Mouse (Mus musculus): ENCODE measurements around the gene Odam.

The Odam gene

GRCm38 (mm10) chr5:87884729-87885128 is at the start of gene Odam:
Gene Odam (plus strand): TSS chr5:87885029.
- DNase-seq (ENCODE audit: low read depth), result no peak

DNA sequence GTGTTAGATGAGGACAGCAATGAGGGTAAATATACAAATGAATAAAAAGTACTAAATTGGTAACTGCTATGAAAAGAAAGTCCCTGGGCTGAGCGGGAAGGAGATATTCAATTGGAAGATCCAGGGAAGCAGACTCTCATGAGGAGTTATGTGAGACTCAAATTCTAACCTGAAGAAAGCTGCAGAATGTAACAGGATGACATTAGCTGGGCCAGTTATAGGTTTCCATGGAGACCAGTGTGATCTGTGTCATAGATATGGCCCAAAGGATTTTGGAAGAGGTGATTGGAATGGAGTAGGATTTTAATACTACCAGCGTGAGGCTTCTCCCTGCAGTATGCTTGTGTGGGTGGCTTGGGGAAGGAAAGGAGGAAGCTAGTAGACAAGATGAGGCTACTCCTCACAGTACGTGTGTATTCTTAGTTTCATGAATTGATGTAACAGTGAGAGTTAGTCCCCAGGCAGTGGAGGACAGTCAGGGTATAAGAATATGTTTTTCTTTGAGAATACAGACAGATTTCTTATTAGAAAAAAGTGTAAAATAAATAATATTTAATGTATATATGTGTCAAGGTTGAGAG is 29.6 kb upstream of the Odam start:
- no peak for DNase-seq (ENCODE audit: low read depth)

GRCm38 (mm10) chr5:87870084-87870483 is 14.7 kb upstream of the Odam start:
- no peak for DNase-seq (ENCODE audit: low read depth)

DNA sequence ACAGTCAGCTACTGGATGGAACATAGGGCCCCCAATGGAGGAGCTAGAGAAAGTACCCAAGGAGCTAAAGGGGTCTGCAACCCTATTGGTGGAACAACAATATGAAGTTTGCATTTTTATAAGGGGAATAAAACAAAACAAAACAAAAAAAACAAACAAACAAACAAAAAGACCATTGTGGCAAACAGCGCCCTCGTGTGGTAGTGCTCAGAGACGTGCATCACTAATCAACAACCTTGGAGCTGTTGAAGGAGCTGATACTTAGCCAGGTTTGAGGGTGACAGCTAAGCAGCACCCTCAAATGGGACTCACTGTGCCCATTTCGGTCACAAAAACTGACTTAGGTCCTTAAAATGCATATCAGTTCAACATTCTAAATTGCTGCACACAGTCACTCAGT is 13.4 kb upstream of the Odam start:
- DNase-seq (ENCODE audit: low read depth), result no peak

DNA sequence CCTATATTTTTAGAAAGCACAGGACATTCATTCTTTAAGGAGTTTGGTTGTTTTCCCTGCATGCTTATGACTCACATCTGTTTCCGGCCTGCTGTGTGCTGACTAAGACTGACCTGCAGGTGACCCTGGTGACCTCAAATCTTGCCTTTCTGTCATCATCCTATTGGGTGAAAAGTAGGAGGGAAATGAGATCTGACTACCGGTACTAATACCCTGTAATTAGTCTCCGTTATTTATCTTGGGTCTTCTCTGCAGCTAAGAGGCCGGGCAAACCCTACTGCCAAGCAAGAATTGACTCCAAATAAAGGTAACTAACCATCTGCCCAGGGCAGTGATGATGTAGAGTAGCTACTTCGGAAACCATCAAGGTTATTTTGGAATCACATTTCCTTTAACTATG is 40.5 kb downstream of the Odam start, which contains the start of gene Csn3:
TSS of gene Csn3 (plus strand) at position 208 of the 400 bp plus-strand sequence.
- DNase-seq (ENCODE audit: low read depth), result no peak

GRCm38 (mm10) chr5:87931603-87932002 is 46.8 kb downstream of the Odam start:
- DNase-seq (ENCODE audit: low read depth), result no peak

DNA sequence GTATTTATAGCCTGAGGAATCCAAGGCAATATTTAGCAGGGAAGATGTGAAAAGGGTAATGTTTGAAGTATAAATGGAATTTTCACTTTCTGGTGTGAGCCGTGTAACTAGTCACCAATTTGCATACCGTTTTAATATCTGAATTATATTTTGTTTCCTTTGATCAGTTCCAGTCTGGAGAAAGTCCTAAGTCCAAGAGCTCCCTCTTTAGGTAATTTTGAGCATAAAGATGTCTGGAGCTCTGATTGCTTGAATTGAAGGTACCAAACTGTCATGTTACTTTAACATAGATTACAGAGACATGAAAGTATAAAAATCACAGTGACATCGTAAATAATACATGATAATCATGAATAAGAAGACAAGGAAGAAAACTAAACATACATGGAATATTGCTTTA is 55.9 kb downstream of the Odam start:
- no peak for DNase-seq (ENCODE audit: low read depth)

GRCm38 (mm10) chr5:87942515-87942914 is 57.7 kb downstream of the Odam start:
- DNase-seq (ENCODE audit: low read depth), result no peak
